Mouse (Mus musculus) stomach, embryonic 16.5 days (tissue): ENCODE data around the gene Enpp5. TPM values are rescaled to one million over a fixed set of nuclear protein-coding genes. Genes with fewer than 3 reads are reported as not detected.

Experiments used
- ATAC-seq: fragments of 200-750 bp; cut with Nextera tagmentation; 2 replicates; pipeline ENCODE4 v1.8.0; 2017; ENCODE audit warnings: moderate number of reproducible peaks, moderate TSS enrichment; ENCODE audit not compliant: insufficient read depth, low FRiP score
- H3K27ac ChIP-seq: fragments of 300-500 bp; sonication (generic); 2 replicates; pipeline ENCODE4 v1.5.1; 2014; ENCODE audit warnings: low read length
- H3K27me3 ChIP-seq: fragments of 300-500 bp; sonication (generic); 2 replicates; pipeline ENCODE4 v1.6.1; 2014; ENCODE audit warnings: low read length, control low read depth, mixed read lengths; ENCODE audit not compliant: control insufficient read depth, insufficient read depth
- H3K36me3 ChIP-seq: fragments of 300-500 bp; sonication (generic); 2 replicates; pipeline ENCODE4 v1.6.1; 2014; ENCODE audit warnings: low read length; ENCODE audit not compliant: control insufficient read depth, insufficient read depth
- H3K4me1 ChIP-seq: fragments of 300-500 bp; sonication (generic); 2 replicates; pipeline ENCODE4 v1.6.1; 2014; ENCODE audit warnings: low read length, control low read depth, mixed read lengths; ENCODE audit not compliant: control insufficient read depth, insufficient read depth
- H3K4me2 ChIP-seq: fragments of 300-500 bp; sonication (generic); 2 replicates; pipeline ENCODE4 v1.6.1; 2014; ENCODE audit warnings: low read depth, low read length, mixed read lengths
- H3K4me3 ChIP-seq: fragments of 300-500 bp; sonication (generic); replicated peaks from 2 replicates; pipeline ENCODE4 v1.5.1; 2014; ENCODE audit warnings: mild to moderate bottlenecking, low read length
- H3K9ac ChIP-seq: fragments of 300-500 bp; sonication (generic); 2 replicates; pipeline ENCODE4 v1.6.1; 2014; ENCODE audit warnings: low read length
- H3K9me3 ChIP-seq: fragments of 300-500 bp; sonication (generic); replicated peaks from 2 replicates; pipeline ENCODE4 v1.6.1; 2016; ENCODE audit warnings: low read length, control low read depth; ENCODE audit not compliant: control insufficient read depth
- WGBS: fragments of 180-500 bp; shearing (Covaris S2); extraction: QIAGEN DNeasy Blood & Tissue Kit; methylation state at CpG from one replicate; pipeline ENCODE4 v1.1.7; 2014; 5-methylcytosine and 5-hydroxymethylcytosine counted together
- polyA plus RNA-seq: library from polyadenylated mRNA; unstranded; fragments of >200 nt; fragmentation: Nextera tagmentation; extraction: Ambion mirVana; gene quantifications from 2 replicates; pipeline ENCODE4 v1.2.1, GENCODE M21; 2015

Enpp5 gene
- polyA plus RNA-seq, 1 experiment from 2014 or later, result 33.2 TPM

- Histone ChIP-seq H3K27ac (no peak overlapping the region), H3K4me3 (no peak overlapping the region), H3K9ac (no peak overlapping the region), H3K36me3 (no peaks in the 10 kb centered on the region), H3K4me2 (peak overlapping the region; percentile 21; the same call in 1 of the 2 replicates), H3K27me3 (no peaks in the 10 kb centered on the region; the same call in 1 of the 2 replicates), H3K4me1 (no peaks in the 10 kb centered on the region), H3K9me3 (no peaks in the 10 kb centered on the region)
- no peak for ATAC-seq
- 44% methylated on average over 8 of the region's 8 CpGs for WGBS
These were observed 57.4 kb downstream of the Enpp5 start for GRCm38 (mm10) chr17:44136018-44136417.

Other genes starting within 250 kb of the Enpp5 start
- gene Enpp4, start 27.0 kb downstream of the Enpp5 start, polyA plus RNA-seq, result 5.5 and 5.9 TPM in 2 replicates
- gene Clic5, start 109.8 kb downstream of the Enpp5 start, polyA plus RNA-seq, result 7.3 and 9.1 TPM in 2 replicates